Mouse (Mus musculus) CD4-positive helper T cell, adult 2 months (primary cell): ENCODE data around the gene Clmn.

Experiments
- DNase-seq: peaks from one replicate; pipeline ENCODE4 v3.0.0-alpha.2; 2012; ENCODE audit warnings: low read depth, missing footprints, low spot score

Gene Clmn

GRCm38 (mm10) chr12:104814291-104814690 is 50.6 kb downstream of the Clmn start:
- no peak for DNase-seq

- DNase-seq = no peak
Measured at GRCm38 (mm10) chr12:104813762-104814161, 51.1 kb downstream of the Clmn start.

GRCm38 (mm10) chr12:104812711-104813110 is 52.2 kb downstream of the Clmn start:
- no peak for DNase-seq

- DNase-seq = no peak
Measured at GRCm38 (mm10) chr12:104810923-104811443, 53.9 kb downstream of the Clmn start.

- no peak for DNase-seq
Measured at GRCm38 (mm10) chr12:104808421-104809067, 56.3 kb downstream of the Clmn start.

- no peak for DNase-seq
Measured at GRCm38 (mm10) chr12:104806680-104807375, 58.0 kb downstream of the Clmn start.

GRCm38 (mm10) chr12:104801494-104802260 is 63.2 kb downstream of the Clmn start:
- no peak for DNase-seq

- DNase-seq = no peak
Measured at GRCm38 (mm10) chr12:104799365-104799764, 65.5 kb downstream of the Clmn start.

- DNase-seq = no peak
Measured at GRCm38 (mm10) chr12:104797905-104798304, 67.0 kb downstream of the Clmn start.

GRCm38 (mm10) chr12:104796635-104797378 is 68.1 kb downstream of the Clmn start:
- no peak for DNase-seq

- no peak for DNase-seq
Measured at GRCm38 (mm10) chr12:104794957-104795356, 69.9 kb downstream of the Clmn start.

GRCm38 (mm10) chr12:104793486-104793885 is 71.4 kb downstream of the Clmn start:
- DNase-seq = no peak

- no peak for DNase-seq
Measured at GRCm38 (mm10) chr12:104777603-104778002, 87.3 kb downstream of the Clmn start.

GRCm38 (mm10) chr12:104771941-104772340 is 92.9 kb downstream of the Clmn start:
- DNase-seq = no peak

GRCm38 (mm10) chr12:104769201-104769785 is 95.6 kb downstream of the Clmn start:
- DNase-seq = no peak

GRCm38 (mm10) chr12:104767183-104767582 is 97.7 kb downstream of the Clmn start:
- DNase-seq = no peak

GRCm38 (mm10) chr12:104765761-104766160 is 99.1 kb downstream of the Clmn start:
- no peak for DNase-seq

GRCm38 (mm10) chr12:104765116-104765515 is 99.8 kb downstream of the Clmn start:
- DNase-seq = no peak

GRCm38 (mm10) chr12:104763918-104764317 is 101.0 kb downstream of the Clmn start:
- no peak for DNase-seq

- no peak for DNase-seq
Measured at GRCm38 (mm10) chr12:104761411-104761810, 103.5 kb downstream of the Clmn start.

GRCm38 (mm10) chr12:104758066-104758465 is 106.8 kb downstream of the Clmn start:
- DNase-seq = no peak
